Mouse (Mus musculus): ENCODE measurements around the gene Wdr26.

GRCm38 (mm10) chr1:181234326-181235035 lies 22.7 kb upstream of the Wdr26 start:
- TF ChIP-seq USF1 (IDR thresholded peaks at IDR 0.05; ENCODE audit: low read depth) (no peak), CEBPB (IDR thresholded peaks at IDR 0.05; ENCODE audit: insufficient read depth, poor library complexity, severe bottlenecking) (no peak), POLR2A (IDR thresholded peaks at IDR 0.05; ENCODE audit: insufficient read length, low read depth) (no peak), E2F4 (IDR thresholded peaks at IDR 0.05; ENCODE audit: insufficient read depth) (no peak), MAX (IDR thresholded peaks at IDR 0.05; ENCODE audit: low read depth) (no peak), REST (IDR thresholded peaks at IDR 0.05; ENCODE audit: insufficient read depth, insufficient read length) (no peak), MYOG (IDR thresholded peaks at IDR 0.05; ENCODE audit: control insufficient read depth in 1 of 3, insufficient read depth in 1 of 3, insufficient read length in 2 of 3, low read depth in 2 of 3) (no peak), TCF12 (IDR thresholded peaks at IDR 0.05; ENCODE audit: insufficient read depth, poor library complexity, severe bottlenecking) (no peak)

Measured in myocyte (in vitro differentiated cells).